Mouse (Mus musculus) inflammation-experienced regulatory T-cells, adult 16 weeks (primary cell): ENCODE data around the gene Cd300ld2. TPM values are rescaled to one million over a fixed set of nuclear protein-coding genes. Genes with fewer than 3 reads are reported as not detected.

Source experiments
- polyA plus RNA-seq: library from polyadenylated mRNA; unstranded; fragments of 100-300 nt; shearing (Covaris generic); gene quantifications from one replicate; pipeline ENCODE4 v1.2.1, GENCODE M21; 2017

Gene Cd300ld2
- polyA plus RNA-seq, result not detected

DNA sequence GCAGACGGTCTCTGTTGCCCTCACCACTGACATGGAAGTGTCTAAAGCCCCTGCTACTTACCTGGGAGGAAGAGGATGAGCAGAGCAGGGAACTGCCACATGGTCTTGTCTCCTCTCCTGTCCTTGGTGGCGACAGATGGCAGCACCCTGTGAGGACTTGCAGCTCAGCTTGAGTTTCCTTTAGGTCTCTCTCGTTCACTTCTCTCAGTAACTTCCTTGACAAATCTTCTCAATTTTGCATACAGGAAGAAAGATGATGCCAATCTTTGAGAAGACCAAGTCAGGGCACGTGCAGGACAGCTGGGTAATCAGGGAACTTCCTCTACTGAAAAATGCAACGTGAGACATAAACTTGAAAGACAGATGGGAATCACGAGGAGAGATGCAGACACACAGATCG is at the start of gene Cd300ld2:
Gene Cd300ld2 (minus strand): TSS at position 101 of the 400 bp plus-strand sequence.

DNA sequence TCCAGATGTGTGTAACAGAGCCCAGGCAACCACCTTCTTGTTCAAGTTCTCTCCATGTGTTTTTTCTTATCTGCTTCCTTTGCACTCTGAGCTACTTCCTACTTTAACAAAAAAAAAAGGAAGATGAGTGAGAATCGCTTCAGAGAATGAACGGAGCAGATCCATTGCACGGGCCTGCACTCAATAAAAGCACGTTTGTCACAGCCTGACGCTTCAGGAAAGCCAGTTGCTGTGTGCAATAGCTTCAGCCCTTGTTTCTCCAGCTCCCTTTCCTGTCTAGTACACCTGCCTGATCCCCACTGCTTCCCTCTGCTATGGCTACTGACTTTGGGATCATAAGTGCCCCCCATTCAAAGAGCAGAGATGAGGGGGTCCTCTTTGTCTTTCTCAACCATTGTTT is 46.1 kb upstream of the Cd300ld2 start, which contains the start of gene Cd300e:
Gene Cd300e (minus strand): TSS at position 101 of the 400 bp plus-strand sequence.

DNA sequence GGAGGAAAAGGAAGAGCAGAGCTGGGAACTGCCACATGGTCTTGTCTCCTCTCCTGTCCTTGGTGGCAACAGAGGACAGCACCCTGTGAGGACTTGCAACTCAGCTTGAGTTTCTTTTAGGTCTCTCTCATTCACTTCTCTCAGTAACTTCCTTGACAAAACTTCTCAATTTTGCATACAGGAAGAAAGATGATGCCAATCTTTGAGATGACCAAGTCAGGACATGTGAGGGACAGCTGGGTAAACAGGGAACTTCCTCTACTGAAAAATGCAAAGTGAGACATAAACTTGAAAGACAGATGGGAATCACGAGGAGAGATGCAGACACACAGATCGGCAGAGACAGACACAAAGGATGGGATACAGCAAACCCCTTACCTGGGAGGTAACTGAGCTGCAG is 32.3 kb upstream of the Cd300ld2 start, which contains the start of gene Cd300ld3:
Gene Cd300ld3 (minus strand): TSS at position 151 of the 400 bp plus-strand sequence.

DNA sequence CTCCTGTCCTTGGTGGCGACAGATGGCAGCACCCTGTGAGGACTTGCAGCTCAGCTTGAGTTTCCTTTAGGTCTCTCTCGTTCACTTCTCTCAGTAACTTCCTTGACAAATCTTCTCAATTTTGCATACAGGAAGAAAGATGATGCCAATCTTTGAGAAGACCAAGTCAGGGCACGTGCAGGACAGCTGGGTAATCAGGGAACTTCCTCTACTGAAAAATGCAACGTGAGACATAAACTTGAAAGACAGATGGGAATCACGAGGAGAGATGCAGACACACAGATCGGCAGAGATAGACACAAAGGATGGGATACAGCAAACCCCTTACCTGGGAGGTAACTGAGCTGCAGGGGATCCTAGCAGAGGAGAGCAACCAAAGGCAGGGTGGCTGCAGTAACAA is 21.7 kb upstream of the Cd300ld2 start, which contains the start of gene Cd300ld5:
Gene Cd300ld5 (minus strand): TSS at position 101 of the 400 bp plus-strand sequence.

DNA sequence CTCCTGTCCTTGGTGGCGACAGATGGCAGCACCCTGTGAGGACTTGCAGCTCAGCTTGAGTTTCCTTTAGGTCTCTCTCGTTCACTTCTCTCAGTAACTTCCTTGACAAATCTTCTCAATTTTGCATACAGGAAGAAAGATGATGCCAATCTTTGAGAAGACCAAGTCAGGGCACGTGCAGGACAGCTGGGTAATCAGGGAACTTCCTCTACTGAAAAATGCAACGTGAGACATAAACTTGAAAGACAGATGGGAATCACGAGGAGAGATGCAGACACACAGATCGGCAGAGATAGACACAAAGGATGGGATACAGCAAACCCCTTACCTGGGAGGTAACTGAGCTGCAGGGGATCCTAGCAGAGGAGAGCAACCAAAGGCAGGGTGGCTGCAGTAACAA is 10.9 kb upstream of the Cd300ld2 start, which contains the start of gene Cd300ld4:
Gene Cd300ld4 (minus strand): TSS at position 101 of the 400 bp plus-strand sequence.

DNA sequence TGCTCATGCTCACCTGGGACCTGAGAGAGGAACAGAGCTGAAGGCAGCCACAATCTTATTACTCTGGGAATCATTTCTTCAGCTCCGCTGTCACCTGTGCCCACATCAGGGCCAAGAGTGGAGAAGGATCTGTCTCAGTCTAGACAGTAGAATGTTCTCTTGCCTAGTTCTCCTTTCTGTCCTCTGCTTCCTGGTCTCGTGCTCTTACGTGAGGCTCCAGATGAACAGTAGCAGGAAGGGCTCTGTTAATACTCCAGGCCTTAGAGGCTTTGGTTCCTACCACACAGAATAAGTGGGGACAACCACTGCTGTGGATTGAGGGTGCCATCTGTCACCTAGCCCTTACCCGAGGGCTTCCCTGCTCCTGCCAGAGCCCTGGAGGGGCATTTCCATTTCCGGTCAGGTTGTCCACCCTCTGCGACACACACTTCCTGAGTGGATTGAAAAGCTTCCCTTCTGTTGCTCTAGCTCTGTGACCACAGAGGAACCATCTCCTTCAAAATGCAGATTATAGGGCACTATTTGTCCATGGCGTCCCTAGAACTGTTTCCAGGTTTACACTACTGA is 14.4 kb downstream of the Cd300ld2 start, which contains the start of gene Cd300c2:
Gene Cd300c2 (minus strand): TSS at position 407 of the 567 bp plus-strand sequence.

DNA sequence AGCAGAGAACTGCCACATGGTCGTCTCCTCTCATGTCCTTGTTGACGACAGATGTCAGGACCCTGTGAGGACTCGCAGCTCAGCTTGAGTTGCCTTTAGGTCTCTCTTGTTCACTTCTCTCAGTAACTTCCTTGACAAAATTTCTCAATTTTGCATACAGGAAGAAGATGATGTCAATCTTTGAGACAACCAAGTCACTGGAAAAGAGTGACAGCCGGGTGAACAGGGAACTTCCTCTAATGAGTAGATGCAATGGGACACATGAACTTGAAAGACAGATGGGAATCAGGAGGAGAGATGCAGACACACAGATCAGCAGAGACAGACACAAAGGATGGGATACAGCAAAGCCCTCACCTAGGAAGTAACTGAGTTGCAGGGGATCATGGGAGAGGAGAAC is 26.2 kb downstream of the Cd300ld2 start, which contains the start of gene Cd300ld:
Gene Cd300ld (minus strand): TSS at position 130 of the 400 bp plus-strand sequence.

DNA sequence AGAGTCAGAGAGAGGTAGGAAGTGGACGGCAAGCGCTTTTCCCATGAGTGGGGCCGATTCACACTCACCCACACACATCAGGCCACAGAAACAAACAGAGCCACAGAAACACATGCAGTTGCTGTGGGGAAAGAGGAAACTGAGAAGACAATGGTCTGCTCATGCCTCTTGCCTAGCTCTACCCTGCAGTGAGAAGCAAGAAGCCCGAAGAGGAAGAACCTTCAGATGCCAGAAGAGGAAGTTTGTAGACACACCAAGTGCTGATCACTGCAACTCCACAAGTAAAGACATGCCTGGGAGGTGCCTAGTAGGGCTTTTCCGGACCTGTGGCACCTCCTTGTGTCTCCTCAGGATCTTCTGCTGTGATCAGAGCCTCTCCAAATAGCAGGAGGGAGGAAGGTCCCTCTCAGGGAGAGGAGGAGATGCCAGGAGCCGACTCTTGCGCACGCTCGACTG is 47.2 kb downstream of the Cd300ld2 start, which contains the start of gene Cd300c:
Gene Cd300c (minus strand): TSS at position 406 of the 456 bp plus-strand sequence.

Other genes with a start within 250 kb of the Cd300ld2 start
- not detected for gene Btbd17, start 220.2 kb downstream of the Cd300ld2 start, polyA plus RNA-seq
- not detected for gene Gpr142, start 217.3 kb downstream of the Cd300ld2 start, polyA plus RNA-seq
- gene Gprc5c, start 165.0 kb downstream of the Cd300ld2 start, polyA plus RNA-seq, result 0.20 TPM
- gene Cd300a, start 126.2 kb downstream of the Cd300ld2 start, polyA plus RNA-seq, result 1.3 TPM
- gene Cd300lb, start 81.8 kb downstream of the Cd300ld2 start, polyA plus RNA-seq, result 0.32 TPM
- not detected for gene Cd300c, start 47.0 kb downstream of the Cd300ld2 start, polyA plus RNA-seq
- gene Cd300ld, start 26.3 kb downstream of the Cd300ld2 start, polyA plus RNA-seq, result 0.79 TPM
- gene Cd300c2, start 14.3 kb downstream of the Cd300ld2 start, polyA plus RNA-seq, result 1.5 TPM
- gene Cd300ld4, start 10.8 kb upstream of the Cd300ld2 start, polyA plus RNA-seq, result not detected
- not detected for gene Cd300ld5, start 21.6 kb upstream of the Cd300ld2 start, polyA plus RNA-seq
- not detected for gene Cd300ld3, start 32.2 kb upstream of the Cd300ld2 start, polyA plus RNA-seq
- 1.2 TPM for gene Cd300e, start 46.0 kb upstream of the Cd300ld2 start, polyA plus RNA-seq
- 248 TPM for gene Rab37, start 75.2 kb upstream of the Cd300ld2 start, polyA plus RNA-seq
- 2.1 TPM for gene Cd300lf, start 117.8 kb upstream of the Cd300ld2 start, polyA plus RNA-seq
- gene Slc9a3r1, start 147.1 kb upstream of the Cd300ld2 start, polyA plus RNA-seq, result 595 TPM
- 18.1 TPM for gene Tmem104, start 171.3 kb upstream of the Cd300ld2 start, polyA plus RNA-seq
- 15.8 TPM for gene Nat9, start 171.7 kb upstream of the Cd300ld2 start, polyA plus RNA-seq